Mouse (Mus musculus): Measurements from ENCODE around the gene Sobp. TPM values are rescaled to one million over a fixed set of nuclear protein-coding genes. Genes with fewer than 3 reads are reported as not detected.

The Sobp gene
- polyA plus RNA-seq (2012; rRNA removed) = under 0.01 and 0.03 TPM in 2 replicates

DNA sequence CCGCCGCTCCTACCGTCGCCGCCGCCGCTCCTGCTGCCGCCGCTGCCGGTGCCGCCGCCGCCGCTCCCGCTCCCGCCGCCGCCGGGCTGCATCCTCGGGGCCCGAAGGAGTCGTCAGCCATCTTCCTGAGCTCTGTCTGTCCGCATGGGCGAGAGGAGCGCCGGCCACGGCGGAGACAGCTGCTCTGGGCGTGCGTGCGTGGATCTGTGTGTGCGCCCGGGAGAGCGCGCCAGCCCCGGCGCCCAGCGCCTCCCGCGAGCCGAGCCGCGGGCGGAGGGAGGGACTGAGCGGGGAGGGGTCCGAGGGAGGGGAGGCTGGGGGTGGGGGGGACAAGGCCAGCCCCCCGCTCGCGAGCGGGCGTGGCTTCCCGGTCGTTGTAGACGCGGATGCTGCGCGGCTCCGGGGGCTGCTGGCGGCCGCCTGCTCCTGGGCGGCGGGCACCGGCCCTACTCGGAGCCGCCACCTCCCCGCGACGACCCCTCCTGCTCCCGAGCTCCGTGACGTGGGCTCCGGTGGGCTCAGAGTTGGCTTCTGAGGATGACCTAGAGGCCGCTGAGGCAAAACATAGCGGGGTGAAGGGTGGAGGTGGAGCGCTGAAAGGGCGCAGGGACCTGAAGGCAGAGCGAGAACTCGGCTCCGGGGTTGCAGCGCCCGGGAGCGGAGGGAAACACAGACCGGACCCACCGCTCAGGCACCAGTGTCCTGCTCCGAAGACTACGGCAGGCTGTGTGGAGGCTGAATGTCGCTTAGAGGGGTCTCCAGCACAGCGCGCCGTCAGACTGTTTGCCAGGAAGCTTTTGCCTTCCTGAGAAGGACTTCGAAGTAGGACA, at the start of gene Sobp, which contains the start of gene 9030612E09Rik:
Gene Sobp (minus strand): TSS at position 205 of the 830 bp plus-strand sequence.
Gene 9030612E09Rik (plus strand): TSS at position 379 of the 830 bp plus-strand sequence.

DNA sequence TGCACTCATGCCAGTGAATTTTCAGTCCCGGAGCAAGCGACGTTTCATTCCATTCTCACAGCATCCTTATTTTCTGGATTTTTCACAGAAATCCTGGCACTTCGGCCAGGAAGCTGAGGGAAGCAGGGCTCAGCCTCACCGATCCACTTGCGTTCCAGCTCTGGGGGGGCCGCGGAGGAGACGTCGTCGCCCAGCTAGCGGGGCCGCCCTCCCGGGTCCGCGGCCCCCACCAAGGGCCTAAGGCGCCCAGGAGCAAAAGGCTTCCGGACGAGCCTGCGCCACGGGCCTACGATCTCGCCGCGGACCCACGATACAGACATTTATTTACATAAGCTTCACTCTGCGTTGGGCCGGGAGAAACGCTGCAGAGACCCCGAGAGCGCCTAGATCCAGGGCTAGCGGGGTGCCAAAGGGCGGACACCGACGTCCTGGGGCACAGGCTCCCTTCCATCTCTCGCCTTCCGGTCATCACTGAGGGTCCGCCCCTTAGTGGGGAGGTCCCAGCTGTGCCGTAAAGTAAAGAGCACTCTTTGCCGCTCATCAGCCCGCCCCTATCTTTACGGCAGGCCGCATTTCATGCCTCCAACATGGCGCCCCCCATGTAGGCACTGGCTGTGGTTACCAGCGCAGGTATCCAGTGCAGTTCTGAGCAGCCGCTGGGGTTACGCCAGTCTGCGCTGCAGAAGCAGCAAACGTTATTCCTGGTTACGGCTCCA, 46.7 kb upstream of the Sobp start, which contains the start of gene Pdss2:
Gene Pdss2 (plus strand): TSS at position 577 of the 716 bp plus-strand sequence.

Other genes starting within 250 kb of the Sobp start
- not detected in 2 replicates for gene 9030612E09Rik, start 174 bp upstream of the Sobp start, polyA plus RNA-seq (2012; rRNA removed)
- gene Pdss2, start 47.0 kb upstream of the Sobp start, polyA plus RNA-seq (2012; rRNA removed) = 4.4 and 5.1 TPM in 2 replicates

Measured in liver, embryonic 14 days (tissue).